Mouse (Mus musculus) cerebellum, adult 2 months (tissue): ENCODE data around the gene Tti1.

Experiments used
- CTCF ChIP-seq: fragments of 200-500 bp; IDR thresholded peaks from 2 replicates; pipeline ENCODE4 v1.5.1; 2011; ENCODE audit warnings: low read depth, mild to moderate bottlenecking, control low read depth, low read length, moderate library complexity, borderline replicate concordance; ENCODE audit not compliant: insufficient read depth
- POLR2A ChIP-seq: fragments of 200-500 bp; IDR thresholded peaks from 2 replicates; pipeline ENCODE4 v1.6.1; 2011; ENCODE audit warnings: low read length, control low read depth, borderline replicate concordance; ENCODE audit not compliant: insufficient read depth

GRCm38 (mm10) chr2:158017330-158017729 lies 10.9 kb downstream of the Tti1 start:
- TF ChIP-seq CTCF = no peak
- no peak for TF ChIP-seq POLR2A
